Mouse (Mus musculus): ENCODE results near the gene Galk1. TPM values are rescaled to one million over a fixed set of nuclear protein-coding genes. Genes with fewer than 3 reads are reported as not detected.

Gene Galk1
- polyA plus RNA-seq, 1 experiment, result 132 TPM

DNA sequence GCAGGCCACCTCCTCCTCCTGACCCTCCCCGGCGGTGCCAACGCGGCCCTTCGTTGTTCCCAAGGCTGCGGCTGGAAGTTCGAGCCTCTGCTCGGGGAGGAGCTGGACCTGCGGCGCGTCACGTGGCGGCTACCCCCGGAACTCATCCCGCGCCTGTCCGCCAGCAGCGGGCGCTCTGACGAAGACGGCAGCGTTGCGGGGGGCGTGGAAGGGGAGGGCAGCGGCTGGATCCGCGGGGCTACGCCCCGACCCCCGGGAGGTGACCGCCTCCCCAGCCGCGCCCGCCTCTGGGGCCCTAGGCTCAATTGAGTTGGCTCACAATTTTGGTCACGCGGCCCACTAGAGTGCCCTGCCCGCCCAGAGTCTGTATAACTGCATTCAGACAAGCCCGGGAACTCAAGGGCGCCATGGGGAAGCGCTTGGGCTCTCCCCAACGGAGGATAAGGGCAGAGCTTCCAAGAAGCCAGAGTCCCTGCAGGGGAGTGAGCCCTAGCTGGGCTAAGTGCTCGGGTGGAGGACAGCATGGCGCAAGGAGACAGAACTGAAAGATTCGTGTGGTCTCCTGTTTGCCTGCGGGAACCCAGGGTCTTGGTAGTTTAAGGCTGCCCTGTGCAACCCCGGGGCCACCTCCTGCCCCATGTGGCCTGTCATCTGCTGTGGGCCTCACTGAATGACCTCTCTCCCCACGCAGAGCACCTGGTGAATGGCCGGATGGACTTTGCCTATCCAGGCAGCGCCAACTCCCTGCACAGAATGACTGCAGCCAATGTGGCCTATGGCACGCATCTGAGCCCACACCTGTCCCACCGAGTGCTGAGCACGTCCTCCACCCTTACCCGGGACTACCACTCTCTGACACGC is 7.4 kb downstream of the Galk1 start:
- TF ChIP-seq GATA1 (IDR thresholded peaks at IDR 0.05; ENCODE audit: low read length), result no peak

DNA sequence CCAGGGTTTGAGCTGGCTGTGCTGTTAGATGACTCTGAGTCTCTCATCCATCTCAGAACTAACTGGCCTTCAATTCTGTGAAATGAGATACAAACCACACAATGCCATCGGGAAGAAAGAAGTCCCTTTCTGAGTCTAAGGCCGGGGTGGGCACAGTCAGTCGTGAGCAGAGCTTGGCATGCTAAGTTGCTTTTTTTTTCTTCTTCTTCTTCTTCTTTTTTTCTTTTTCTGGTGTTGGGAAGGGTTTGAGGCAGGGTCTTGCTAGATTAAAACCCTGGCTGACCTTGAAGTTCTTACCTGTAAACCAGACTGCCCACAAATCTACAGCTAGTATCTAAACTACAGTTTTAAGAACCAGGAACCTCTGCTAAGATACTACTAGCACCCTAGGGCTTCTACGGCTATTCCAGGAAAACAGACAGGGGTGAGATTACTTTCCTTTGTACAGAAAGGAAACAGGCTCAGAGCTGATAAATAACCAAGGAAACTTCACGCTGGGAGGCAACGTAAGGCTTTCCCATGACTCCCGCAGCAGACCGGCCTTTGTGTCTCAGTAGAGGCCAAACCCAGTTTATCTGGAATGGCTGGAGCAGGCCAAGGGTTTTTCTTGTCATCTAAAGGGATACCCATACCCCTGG is 8.2 kb downstream of the Galk1 start:
- TF ChIP-seq GATA1 (IDR thresholded peaks at IDR 0.05; ENCODE audit: low read length), result no peak

DNA sequence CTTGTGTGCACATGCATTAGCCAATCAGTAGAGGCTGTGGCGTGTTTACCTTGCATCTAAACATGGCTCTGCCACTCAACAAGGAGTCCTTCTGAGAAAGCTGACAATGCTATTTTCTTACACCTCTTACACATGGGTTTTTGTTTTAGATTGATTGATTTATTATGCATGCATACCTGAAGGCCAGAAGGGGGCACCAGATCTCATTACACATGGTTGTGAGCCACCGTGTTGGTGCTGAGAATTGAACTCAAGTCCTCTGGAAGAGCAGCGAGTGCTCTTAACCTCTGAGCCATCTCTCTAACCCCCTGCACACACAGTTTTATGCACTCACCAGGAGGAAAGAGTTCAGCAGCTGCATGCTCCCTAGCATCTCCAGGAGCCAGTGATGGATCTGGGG is 9.6 kb downstream of the Galk1 start:
- no peak for TF ChIP-seq GATA1 (IDR thresholded peaks at IDR 0.05; ENCODE audit: low read length)

- TF ChIP-seq GATA1 (IDR thresholded peaks at IDR 0.05; ENCODE audit: low read length), result no peak
Measured at GRCm38 (mm10) chr11:116001725-116002124, 10.8 kb downstream of the Galk1 start.

DNA sequence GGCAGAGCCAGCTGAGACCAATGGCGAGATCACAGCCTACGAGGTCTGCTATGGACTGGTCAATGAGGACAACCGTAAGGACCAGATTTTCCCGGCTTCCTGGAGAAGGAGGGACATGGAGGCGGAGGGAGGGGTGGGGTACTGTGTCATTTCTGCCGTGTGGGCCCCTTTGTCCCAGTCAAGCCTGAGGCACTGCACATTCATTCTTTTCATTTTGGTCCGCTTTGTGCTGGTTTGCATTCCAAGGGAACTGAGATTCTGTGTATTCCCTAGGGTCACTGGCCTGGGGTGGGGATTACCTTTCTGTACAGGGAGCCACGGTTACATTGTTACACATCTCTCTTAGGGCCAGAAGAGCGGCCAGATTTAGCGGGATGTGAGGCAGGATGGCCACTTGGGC is 11.9 kb downstream of the Galk1 start:
- TF ChIP-seq GATA1 (IDR thresholded peaks at IDR 0.05; ENCODE audit: low read length), result no peak

- no peak for TF ChIP-seq GATA1 (IDR thresholded peaks at IDR 0.05; ENCODE audit: low read length)
Measured at GRCm38 (mm10) chr11:115999538-116000143, 12.9 kb downstream of the Galk1 start.

DNA sequence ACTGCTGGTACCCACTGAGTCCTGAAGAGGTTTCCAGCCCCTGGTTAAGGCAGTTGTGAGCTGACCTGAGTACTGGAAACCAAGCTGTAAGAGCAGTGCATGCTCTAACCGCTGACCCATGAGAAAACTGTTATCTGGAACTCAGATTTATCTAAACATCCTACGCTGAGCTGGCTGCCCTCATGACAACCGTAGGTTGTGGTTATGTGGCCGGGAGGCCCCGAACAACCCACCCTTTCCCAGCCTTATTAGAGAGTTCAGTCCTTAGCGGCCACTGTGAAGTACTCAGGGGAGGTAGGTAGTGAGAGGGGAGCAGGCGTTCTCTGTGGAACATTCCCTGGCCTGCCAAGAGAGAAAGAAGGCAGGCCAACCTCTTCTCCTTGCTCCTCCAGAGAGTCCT is 13.5 kb downstream of the Galk1 start:
- peak; percentile 47 for TF ChIP-seq GATA1 (IDR thresholded peaks at IDR 0.05; ENCODE audit: low read length)

DNA sequence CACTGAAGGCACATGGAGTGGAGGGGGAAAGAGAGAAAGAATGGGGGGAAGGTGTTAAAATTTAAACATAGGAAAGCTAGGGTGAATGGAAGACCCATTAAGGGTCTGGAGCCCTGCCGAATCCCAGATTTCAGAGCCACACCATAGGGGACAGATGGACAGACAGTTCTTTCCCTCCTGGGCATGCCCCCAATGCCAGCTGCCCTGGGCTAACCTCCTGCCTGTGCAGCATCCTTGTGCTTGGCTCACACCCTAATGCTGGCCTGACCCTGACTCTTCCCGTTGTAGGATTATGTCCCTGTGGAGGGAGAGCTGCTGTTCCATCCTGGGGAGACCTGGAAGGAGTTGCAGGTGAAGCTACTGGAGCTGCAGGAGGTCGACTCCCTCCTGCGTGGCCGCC is 14.9 kb downstream of the Galk1 start:
- TF ChIP-seq GATA1 (IDR thresholded peaks at IDR 0.05; ENCODE audit: low read length), result no peak

GRCm38 (mm10) chr11:115997047-115997446 is 15.5 kb downstream of the Galk1 start:
- no peak for TF ChIP-seq GATA1 (IDR thresholded peaks at IDR 0.05; ENCODE audit: low read length)

GRCm38 (mm10) chr11:115995256-115995655 is 17.3 kb downstream of the Galk1 start:
- no peak for TF ChIP-seq GATA1 (IDR thresholded peaks at IDR 0.05; ENCODE audit: low read length)

DNA sequence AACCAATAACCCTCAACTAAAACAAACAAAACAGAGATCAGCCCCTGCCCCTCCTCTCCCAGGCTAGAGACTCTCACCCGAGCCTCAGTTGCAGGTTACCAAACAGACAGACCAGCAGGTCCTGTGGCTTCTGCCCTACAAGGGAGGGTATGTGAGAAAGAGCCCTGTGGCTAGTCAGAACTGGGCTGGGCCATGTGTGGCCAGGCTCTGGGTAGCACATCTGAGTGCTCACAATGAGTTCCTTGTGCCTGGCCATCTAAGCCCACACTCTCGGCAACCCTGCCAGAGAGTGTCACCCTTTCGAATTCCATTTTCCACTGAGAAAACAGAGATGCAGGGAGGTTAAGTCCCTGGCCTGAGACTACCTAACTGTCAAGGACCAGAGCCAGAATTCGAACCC is 20.4 kb downstream of the Galk1 start:
- no peak for TF ChIP-seq GATA1 (IDR thresholded peaks at IDR 0.05; ENCODE audit: low read length)

DNA sequence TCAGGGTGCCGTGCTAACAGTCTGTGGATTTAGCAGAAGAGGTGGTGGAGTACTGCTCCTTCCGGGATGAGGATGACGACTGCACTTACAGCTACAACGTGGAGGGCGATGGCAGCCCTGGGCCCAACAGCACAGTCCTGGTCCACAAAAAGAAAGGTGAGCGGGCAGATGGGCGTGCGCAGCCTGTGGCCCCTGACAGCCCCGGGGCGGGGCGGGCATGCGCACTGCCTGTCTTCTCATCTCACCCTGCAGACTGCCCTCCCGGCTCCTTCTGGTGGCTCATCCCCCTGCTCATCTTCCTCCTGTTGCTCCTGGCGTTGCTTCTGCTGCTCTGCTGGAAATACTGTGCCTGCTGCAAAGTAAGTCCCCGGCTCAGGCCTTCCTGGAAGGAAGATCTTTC is 22.8 kb downstream of the Galk1 start:
- TF ChIP-seq GATA1 (IDR thresholded peaks at IDR 0.05; ENCODE audit: low read length), result no peak

DNA sequence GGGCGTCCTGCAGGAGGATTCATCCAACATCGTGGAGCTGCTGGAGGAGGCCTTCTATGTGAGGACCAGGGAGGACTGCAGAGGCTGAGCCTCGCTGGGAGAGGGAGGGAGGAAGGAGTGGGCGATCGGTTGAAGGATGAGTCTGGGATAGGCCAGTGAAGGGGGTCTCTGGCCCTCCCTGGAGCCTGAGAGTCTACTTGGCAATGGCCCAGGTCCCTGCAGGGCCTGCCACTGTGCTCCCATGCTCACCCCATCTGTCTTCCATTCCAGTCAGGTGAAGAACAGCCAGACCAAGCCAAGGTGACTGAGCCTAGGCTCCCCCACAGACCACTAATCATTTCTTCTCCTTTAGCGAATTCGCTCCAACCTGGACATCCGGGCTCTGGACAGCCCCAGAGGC is 29.2 kb downstream of the Galk1 start:
- no peak for TF ChIP-seq GATA1 (IDR thresholded peaks at IDR 0.05; ENCODE audit: low read length)

- no peak for TF ChIP-seq GATA1 (IDR thresholded peaks at IDR 0.05; ENCODE audit: low read length)
Measured at GRCm38 (mm10) chr11:115982472-115982871, 30.0 kb downstream of the Galk1 start.

DNA sequence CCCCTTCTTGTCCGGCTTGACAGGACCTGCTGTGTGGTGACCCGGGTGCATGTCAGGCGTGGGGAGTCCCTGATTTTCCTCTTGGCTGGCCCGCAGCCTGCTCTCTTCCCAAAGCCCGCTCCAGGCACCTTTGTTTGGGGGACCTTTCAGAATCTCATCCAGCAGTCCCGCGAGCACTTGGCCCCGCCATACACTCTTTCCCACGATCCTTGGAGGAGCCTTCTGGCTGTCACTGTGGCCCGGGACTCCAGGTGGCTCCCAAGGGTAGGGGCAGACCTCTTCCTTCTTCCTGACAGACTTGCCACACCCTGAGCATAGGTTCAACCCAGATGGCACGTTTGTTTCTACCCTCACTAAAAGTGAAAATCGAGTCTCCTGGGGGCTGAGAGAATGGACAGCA is 37.0 kb downstream of the Galk1 start:
- TF ChIP-seq GATA1 (IDR thresholded peaks at IDR 0.05; ENCODE audit: low read length), result no peak

- TF ChIP-seq GATA1 (IDR thresholded peaks at IDR 0.05; ENCODE audit: low read length), result no peak
Measured at GRCm38 (mm10) chr11:115975083-115975420, 37.5 kb downstream of the Galk1 start.
